In the genomic region with DNA sequence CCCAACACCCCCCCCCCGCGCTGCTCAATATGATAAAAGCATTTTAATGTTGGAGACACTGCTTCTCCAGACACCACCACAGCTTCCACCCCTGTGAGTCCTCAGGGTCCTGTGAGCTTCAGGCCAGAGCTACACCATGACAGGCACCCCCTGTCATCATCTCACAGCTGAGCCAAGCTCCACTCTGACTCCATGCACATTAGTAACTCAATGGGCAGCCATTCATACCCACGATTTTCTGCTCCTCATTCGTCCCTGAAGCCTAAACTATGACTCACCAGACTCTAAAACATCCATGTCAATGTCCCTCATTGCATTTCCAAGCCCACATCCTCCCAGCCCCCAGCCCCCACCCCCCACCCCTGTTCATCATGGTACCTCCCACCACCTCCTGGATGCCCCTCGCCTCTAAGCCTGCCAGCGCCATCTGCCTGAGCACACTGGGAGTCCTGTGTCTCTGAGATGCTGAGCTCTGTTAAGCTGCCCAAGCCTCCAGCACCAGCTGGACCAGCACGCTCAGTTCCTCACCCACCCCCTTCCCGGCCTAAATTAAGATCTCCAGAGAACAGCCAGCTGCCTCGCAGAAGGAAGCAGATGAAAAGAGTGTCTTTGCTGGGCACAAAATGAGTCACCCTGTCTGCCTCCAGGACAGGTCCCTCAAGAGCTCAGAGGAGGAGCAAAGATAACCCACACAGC, we compare ENCODE assay signal across 8 mouse cellular contexts. TPM values are rescaled to one million over a fixed set of nuclear protein-coding genes. Genes with fewer than 3 reads are reported as not detected.
DNase-seq lines count a peak whose midpoint lies in the region.

No protein-coding gene starts in this region.

- peak; percentile 20 for DNase-seq in A20 (ENCODE audit: low read depth, low spot score)
- peak; percentile 22 for DNase-seq in adrenal gland, postnatal 25 days
- DNase-seq in frontal cortex, postnatal 25 days (ENCODE audit: low spot score in 2 of 2) = peak; percentile 49 to 69
- DNase-seq in left cerebral cortex, postnatal 25 days (ENCODE audit: low spot score in 2 of 2) = peak; percentile 87 to 98
- peak; percentile 90 to 95 for DNase-seq in right cerebral cortex, postnatal 10 days (ENCODE audit: low spot score in 2 of 2)
- DNase-seq in urinary bladder, adult 18-20 months (ENCODE audit: low spot score in 2 of 2) = no peak
- no peak for DNase-seq in cerebellum, postnatal 36 days
- no peak for DNase-seq in thymus, postnatal 4 days

- intact Hi-C loops in left cerebral cortex, postnatal 25 days (cut with DNase I) = loop anchor here (1.0 to 5.0 kb wide), 2 partner anchors 36 to 45 kb away; a partner anchor contains a TSS

RNA-seq across cellular contexts. Expression of a gene that starts 46.2 kb away (rescaled TPM):
- total RNA-seq in adrenal gland, postnatal 25 days (2021) = 8.5 and 11.1 TPM in 2 replicates
- total RNA-seq in left cerebral cortex, postnatal 25 days (2021) = 10 to 100 TPM; 46.4 to 49.8 TPM

Comparison
In these comparisons a context has a peak if more than half of its experiments do, and no peak if none do; other contexts are left out.
1. DNase-seq: peak in A20 (single experiment), adrenal gland, postnatal 25 days (single experiment), frontal cortex, postnatal 25 days (2 of 2), left cerebral cortex, postnatal 25 days (2 of 2) and right cerebral cortex, postnatal 10 days (2 of 2); none in urinary bladder, adult 18-20 months (0 of 2), cerebellum, postnatal 36 days (0 of 2) and thymus, postnatal 4 days (single experiment).